Mouse (Mus musculus): Measurements from ENCODE around the gene Macrod2. TPM values are rescaled to one million over a fixed set of nuclear protein-coding genes. Genes with fewer than 3 reads are reported as not detected.

The Macrod2 gene
- polyA plus RNA-seq, 1 experiment from 2014 or later: 22.7 TPM

DNA sequence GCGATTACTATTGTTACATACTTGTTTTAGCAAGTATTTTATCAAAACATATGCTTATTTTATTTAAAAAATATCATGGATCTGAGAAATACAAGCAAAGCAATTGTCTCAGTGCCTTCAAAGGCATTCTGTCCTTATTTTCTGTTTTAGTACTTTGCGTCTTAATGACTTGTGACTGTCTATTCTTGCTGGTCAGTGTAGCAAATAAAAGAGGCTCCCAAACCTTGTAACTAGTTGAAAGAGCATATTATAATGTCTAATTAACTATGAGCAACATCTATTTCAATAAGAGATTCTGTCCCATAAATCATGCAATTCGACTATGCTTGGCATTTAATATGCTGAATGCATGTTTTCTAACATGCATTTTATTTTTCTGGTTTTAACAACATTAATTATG lies 609.2 kb downstream of the Macrod2 start:
- no peaks in the 10 kb centered on the region for H3K9me3 ChIP-seq (replicated peaks)
- H3K4me3 ChIP-seq: no peak overlapping the region
- no peak overlapping the region for H3K27ac ChIP-seq (ENCODE audit: poor library complexity, severe bottlenecking)
- ATAC-seq (ENCODE audit: insufficient number of reproducible peaks, low FRiP score): no peak
- no peak overlapping the region for H3K9ac ChIP-seq
- no peaks in the 10 kb centered on the region for H3K4me1 ChIP-seq (replicated peaks)
- WGBS: 76% methylated on average over 3 of the region's 3 CpGs
- H3K36me3 ChIP-seq: no peaks in the 10 kb centered on the region
- H3K4me2 ChIP-seq: no peak overlapping the region
- no peaks in the 10 kb centered on the region for H3K27me3 ChIP-seq (replicated peaks)

DNA sequence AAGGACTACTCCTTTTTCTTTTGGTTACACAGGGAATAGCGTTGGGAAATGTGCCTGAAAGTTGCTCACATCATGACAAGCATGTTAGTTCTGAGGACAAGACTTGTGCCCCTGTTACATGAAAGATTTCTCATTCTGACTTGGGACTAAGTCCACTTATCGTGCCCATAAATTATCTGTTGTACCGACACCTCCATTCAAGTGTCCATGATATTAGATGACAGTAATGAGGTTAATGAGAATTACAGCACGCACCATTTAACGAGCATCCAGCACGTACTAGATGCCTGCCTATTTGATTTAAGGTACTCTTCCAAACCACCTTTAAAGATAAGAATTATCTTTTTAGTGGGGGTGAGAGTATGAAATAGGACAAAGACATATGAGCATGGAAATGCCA lies 610.5 kb downstream of the Macrod2 start:
- no peak overlapping the region for H3K4me2 ChIP-seq
- H3K4me1 ChIP-seq (replicated peaks): no peaks in the 10 kb centered on the region
- H3K36me3 ChIP-seq: no peaks in the 10 kb centered on the region
- no peaks in the 10 kb centered on the region for H3K27me3 ChIP-seq (replicated peaks)
- ATAC-seq (ENCODE audit: insufficient number of reproducible peaks, low FRiP score): no peak
- H3K27ac ChIP-seq (ENCODE audit: poor library complexity, severe bottlenecking): no peak overlapping the region
- no peak overlapping the region for H3K9ac ChIP-seq
- no peak overlapping the region for H3K4me3 ChIP-seq
- WGBS: 86% methylated on average over 6 of the region's 6 CpGs
- no peaks in the 10 kb centered on the region for H3K9me3 ChIP-seq (replicated peaks)

DNA sequence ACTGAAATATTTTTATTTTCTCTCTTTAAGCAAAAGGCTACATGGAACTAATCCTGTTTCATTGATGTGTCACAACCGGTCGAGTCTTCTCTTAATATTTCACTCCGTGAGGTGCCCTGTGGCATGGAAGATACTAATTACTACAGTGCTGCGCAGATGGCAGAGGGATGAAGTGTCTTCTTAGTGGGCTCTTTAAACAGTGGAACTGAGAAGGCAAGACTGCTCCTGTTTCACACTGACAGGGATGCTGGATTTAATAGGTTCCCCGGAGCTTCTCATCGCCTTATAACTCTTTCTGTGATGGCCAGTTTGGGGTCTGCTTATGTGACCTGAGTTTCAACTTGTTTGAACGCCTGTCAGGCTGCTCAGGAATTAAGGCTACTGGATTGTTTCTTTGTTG lies 612.6 kb downstream of the Macrod2 start:
- Histone ChIP-seq H3K4me1 (replicated peaks) (no peaks in the 10 kb centered on the region; the same call in 1 of the 2 replicates), H3K9ac (no peak overlapping the region), H3K27me3 (replicated peaks) (no peaks in the 10 kb centered on the region), H3K9me3 (replicated peaks) (no peaks in the 10 kb centered on the region), H3K4me2 (no peak overlapping the region), H3K4me3 (no peak overlapping the region), H3K36me3 (no peaks in the 10 kb centered on the region), H3K27ac (ENCODE audit: poor library complexity, severe bottlenecking) (no peak overlapping the region)
- ATAC-seq (ENCODE audit: insufficient number of reproducible peaks, low FRiP score): no peak
- WGBS: 75% methylated on average over 7 of the region's 7 CpGs

DNA sequence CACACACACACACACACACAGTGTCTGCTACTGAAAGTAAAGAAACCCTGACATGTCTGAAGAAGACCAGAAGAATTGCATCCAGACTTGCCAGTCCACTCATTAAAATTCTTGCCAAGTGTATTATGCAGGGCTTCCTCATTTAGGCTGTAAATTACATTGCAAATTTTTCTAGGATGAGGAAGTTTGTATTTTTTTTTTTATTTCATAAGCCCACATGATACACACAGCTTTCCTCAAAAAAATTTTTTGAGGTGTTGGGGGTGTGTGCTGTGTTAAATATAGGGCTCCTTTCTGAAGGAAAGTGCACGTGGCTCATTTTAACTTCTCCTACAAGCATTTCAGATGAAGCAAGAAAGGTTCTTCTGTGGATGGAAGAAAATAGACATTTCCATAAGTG lies 613.3 kb downstream of the Macrod2 start:
- WGBS: 71% methylated on average over 1 of the region's 1 CpGs
- Histone ChIP-seq H3K9me3 (replicated peaks) (no peaks in the 10 kb centered on the region), H3K9ac (no peak overlapping the region), H3K36me3 (no peaks in the 10 kb centered on the region), H3K4me1 (replicated peaks) (peaks cover 4% of the 10 kb centered on the region; the same call in 1 of the 2 replicates), H3K27me3 (replicated peaks) (no peaks in the 10 kb centered on the region), H3K4me3 (no peak overlapping the region), H3K27ac (ENCODE audit: poor library complexity, severe bottlenecking) (no peak overlapping the region), H3K4me2 (no peak overlapping the region)
- ATAC-seq (ENCODE audit: insufficient number of reproducible peaks, low FRiP score): no peak

DNA sequence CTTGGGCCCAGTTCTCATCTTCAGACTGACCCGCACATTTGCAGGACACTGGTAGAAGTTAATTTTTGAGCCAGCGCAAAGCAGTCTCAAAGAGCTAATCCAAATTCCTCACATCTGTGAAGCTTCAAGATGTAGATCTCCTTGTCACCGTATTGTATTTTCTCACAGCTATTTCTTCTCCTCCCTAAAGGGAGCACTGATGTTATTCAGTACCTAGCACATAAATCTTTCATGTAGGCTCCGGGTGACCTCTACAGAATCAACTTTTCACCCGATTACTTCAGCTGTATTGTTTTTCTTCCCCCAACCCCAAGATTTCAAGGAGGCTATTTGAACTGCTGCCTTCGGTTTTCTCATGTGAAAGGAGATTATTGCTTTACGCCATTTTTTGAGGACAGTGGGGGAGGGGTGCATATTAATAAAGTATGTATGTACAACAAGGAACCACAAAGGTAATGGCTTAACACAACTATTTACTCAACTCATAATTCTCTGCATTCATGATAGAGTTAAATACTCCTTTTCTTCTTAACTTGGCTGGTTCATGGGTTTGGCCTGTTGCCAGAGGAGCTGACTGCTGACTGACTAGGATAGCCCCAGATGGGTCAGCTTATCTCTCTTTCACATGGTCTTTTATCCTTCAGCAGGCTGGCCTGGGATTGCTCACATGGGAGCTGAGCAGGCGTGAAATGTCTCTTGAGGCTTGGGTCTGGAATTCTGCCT lies 618.5 kb downstream of the Macrod2 start:
- ATAC-seq (ENCODE audit: insufficient number of reproducible peaks, low FRiP score): peak; percentile 83
- Histone ChIP-seq H3K36me3 (no peaks in the 10 kb centered on the region), H3K9ac (no peak overlapping the region), H3K27me3 (replicated peaks) (no peaks in the 10 kb centered on the region), H3K9me3 (replicated peaks) (no peaks in the 10 kb centered on the region), H3K4me2 (no peak overlapping the region), H3K27ac (ENCODE audit: poor library complexity, severe bottlenecking) (peak overlapping the region; percentile 9; the same call in 1 of the 2 replicates), H3K4me3 (no peak overlapping the region), H3K4me1 (replicated peaks) (peaks cover 13% of the 10 kb centered on the region)
- WGBS: 37% methylated on average over 8 of the region's 8 CpGs

DNA sequence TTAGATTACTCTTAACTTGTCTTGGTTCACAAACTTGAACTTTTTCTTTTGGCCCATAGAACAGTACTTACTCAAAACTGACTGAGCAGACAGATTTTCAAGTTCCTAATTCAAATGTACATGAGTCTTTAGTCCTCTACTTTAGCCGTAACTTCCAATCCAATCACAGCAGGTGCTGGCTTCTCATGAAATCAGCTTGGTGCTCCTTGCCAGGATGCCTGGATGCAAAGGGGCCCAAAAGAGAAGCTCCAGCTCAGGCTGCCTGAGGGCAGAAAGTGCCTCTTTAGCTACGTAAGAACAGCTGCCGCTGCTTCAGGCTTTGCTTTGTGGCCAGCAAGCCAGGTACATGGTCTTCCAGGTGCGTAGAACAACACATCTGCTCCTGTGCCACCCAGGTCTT lies 627.9 kb downstream of the Macrod2 start:
- Histone ChIP-seq H3K27me3 (replicated peaks) (no peaks in the 10 kb centered on the region), H3K36me3 (no peaks in the 10 kb centered on the region), H3K9ac (no peak overlapping the region), H3K27ac (ENCODE audit: poor library complexity, severe bottlenecking) (no peak overlapping the region), H3K4me2 (no peak overlapping the region), H3K4me1 (replicated peaks) (no peaks in the 10 kb centered on the region), H3K4me3 (no peak overlapping the region), H3K9me3 (replicated peaks) (no peaks in the 10 kb centered on the region)
- 80% methylated on average over 4 of the region's 4 CpGs for WGBS
- no peak for ATAC-seq (ENCODE audit: insufficient number of reproducible peaks, low FRiP score)

DNA sequence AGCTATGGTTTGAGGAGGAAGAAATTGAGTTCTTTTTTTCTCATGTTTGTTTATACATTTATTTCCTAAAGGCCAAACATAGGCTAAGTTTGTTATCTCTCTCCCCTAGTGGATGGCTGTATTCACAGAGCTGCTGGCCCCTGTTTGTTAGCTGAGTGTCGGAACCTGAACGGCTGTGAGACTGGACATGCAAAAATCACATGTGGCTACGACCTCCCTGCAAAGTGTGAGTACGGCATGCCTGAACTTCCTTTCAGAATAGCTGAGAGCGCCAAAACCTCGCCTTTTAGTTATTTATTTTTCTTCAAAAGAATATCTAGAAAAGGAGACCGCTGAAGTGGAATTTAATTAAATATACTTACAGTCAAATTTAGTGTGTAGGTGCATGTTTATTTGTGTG lies 628.8 kb downstream of the Macrod2 start:
- no peak overlapping the region for H3K27ac ChIP-seq (ENCODE audit: poor library complexity, severe bottlenecking)
- H3K4me3 ChIP-seq: no peak overlapping the region
- WGBS: 56% methylated on average over 7 of the region's 7 CpGs
- H3K9ac ChIP-seq: no peak overlapping the region
- no peak for ATAC-seq (ENCODE audit: insufficient number of reproducible peaks, low FRiP score)
- no peaks in the 10 kb centered on the region for H3K4me1 ChIP-seq (replicated peaks)
- H3K27me3 ChIP-seq (replicated peaks): no peaks in the 10 kb centered on the region
- H3K9me3 ChIP-seq (replicated peaks): no peaks in the 10 kb centered on the region
- no peaks in the 10 kb centered on the region for H3K36me3 ChIP-seq
- H3K4me2 ChIP-seq: no peak overlapping the region

DNA sequence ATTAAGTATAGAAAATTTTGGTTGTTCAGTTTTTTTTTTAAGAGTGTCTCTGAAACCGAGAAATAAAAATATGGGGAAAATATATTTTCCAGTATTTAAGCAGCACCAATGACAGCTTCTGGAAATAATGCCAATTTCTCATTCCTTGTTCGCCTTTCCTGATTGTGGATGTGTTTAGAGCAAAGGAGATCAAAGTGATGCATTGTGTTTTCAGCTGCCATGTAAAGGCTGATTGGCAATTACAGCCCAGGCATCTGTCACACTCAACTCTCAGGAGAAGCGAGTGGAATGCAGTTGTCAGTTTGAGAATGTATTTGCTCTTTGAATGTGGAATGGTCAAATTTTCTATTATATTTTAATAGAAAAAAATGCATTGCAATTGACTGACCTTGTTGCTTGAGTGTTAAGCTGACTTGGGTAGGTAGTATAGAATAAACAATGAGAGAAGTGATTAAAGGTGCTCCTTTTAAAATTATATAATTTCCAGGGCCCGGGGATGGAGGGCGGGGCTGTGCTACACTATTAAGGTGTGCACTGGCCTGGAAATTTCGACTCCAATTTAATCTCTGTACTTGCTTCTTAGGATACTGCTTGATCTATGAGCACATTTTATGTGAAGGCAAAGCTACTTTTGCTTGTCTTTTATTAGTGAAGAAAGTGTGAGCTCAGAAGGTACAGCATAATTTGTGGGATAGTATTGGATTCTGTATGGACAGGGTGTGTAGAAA lies 629.4 kb downstream of the Macrod2 start:
- H3K4me2 ChIP-seq: no peak overlapping the region
- WGBS: 69% methylated on average over 6 of the region's 6 CpGs
- no peaks in the 10 kb centered on the region for H3K9me3 ChIP-seq (replicated peaks)
- H3K27ac ChIP-seq (ENCODE audit: poor library complexity, severe bottlenecking): no peak overlapping the region
- no peaks in the 10 kb centered on the region for H3K27me3 ChIP-seq (replicated peaks)
- no peaks in the 10 kb centered on the region for H3K4me1 ChIP-seq (replicated peaks)
- ATAC-seq (ENCODE audit: insufficient number of reproducible peaks, low FRiP score): no peak
- H3K9ac ChIP-seq: no peak overlapping the region
- no peaks in the 10 kb centered on the region for H3K36me3 ChIP-seq
- no peak overlapping the region for H3K4me3 ChIP-seq

DNA sequence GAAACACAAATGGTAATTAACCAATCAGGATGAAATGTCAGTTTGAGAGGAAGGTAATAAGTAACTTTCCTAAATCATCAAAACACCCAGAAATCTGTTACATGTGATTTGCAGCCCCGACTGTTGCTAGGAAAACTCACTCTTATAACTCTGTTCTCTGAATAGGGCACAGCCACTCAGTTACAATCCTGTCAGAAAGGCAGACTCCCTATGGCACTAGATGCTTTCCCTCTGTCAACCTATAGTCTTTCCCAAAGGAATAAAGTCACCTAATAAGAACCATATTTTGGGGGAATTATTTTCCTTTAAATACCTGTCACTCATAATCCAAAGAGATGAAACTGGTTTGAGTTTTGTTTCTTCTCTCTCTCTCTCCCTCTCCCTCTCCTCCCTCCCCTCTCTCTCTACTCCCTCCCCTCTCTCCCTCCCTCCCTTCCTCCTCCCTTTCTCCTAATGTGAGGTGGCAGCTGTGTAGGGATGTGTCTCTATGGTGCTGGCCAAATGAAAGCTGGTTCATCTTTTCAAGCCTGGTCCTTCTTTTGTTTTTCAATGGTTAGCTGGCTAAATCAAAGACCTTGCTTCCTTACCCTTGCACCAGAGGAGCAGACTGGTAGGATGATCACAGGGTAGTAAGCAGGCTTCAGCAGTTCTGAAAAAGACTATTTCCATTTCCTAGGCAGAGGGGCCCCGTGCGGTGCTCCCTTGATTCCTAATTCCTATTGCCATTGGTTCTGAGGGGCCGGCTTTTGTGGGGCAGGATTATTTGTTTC lies 661.8 kb downstream of the Macrod2 start:
- Histone ChIP-seq H3K4me1 (replicated peaks) (no peaks in the 10 kb centered on the region), H3K36me3 (no peaks in the 10 kb centered on the region), H3K27me3 (replicated peaks) (no peaks in the 10 kb centered on the region), H3K27ac (ENCODE audit: poor library complexity, severe bottlenecking) (no peak overlapping the region), H3K9ac (no peak overlapping the region), H3K4me2 (no peak overlapping the region), H3K9me3 (replicated peaks) (no peaks in the 10 kb centered on the region), H3K4me3 (no peak overlapping the region)
- ATAC-seq (ENCODE audit: insufficient number of reproducible peaks, low FRiP score): no peak
- WGBS: 52% methylated on average over 4 of the region's 4 CpGs

DNA sequence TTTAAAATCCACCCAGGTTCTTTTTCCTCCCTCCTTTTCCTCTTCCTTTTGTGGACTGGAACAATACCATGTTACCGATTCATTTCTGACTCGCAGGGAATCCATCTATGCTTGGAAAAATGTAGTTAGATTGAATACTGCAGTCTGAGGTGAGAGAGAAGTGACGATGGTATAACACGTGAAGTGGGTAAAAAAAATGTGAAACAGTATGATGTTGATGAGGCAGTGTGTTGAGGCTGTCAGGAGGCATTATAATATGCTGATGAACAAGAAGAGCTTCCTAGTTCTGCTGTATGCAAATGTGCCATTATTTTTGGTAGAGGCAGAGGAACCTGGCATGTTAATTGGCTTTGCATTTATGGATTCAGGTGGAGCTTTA lies 662.3 kb downstream of the Macrod2 start:
- Histone ChIP-seq H3K27me3 (replicated peaks) (no peaks in the 10 kb centered on the region), H3K27ac (ENCODE audit: poor library complexity, severe bottlenecking) (no peak overlapping the region), H3K4me1 (replicated peaks) (no peaks in the 10 kb centered on the region), H3K4me2 (no peak overlapping the region), H3K9me3 (replicated peaks) (no peaks in the 10 kb centered on the region), H3K9ac (no peak overlapping the region), H3K36me3 (no peaks in the 10 kb centered on the region), H3K4me3 (no peak overlapping the region)
- ATAC-seq (ENCODE audit: insufficient number of reproducible peaks, low FRiP score): no peak
- 63% methylated on average over 4 of the region's 4 CpGs for WGBS

All from heart, embryonic 12.5 days (tissue).